Mouse (Mus musculus) right cerebral cortex, postnatal 25 days (tissue): ENCODE measurements at regions not wholly inside any gene's neighbourhood (a gene's known extent, or its start where the extent isn't known, plus 50 kb on each side); places are given as distances from the start of the nearest gene placed in this dataset.
"Not testable (repeated sequence)": the region's sequence is repeated elsewhere in the genome, so short reads cannot be mapped to it uniquely, and the experiment has no call there.

Experiments
- DNase-seq: peaks from one replicate; pipeline ENCODE4 v3.0.0; 2022

DNA sequence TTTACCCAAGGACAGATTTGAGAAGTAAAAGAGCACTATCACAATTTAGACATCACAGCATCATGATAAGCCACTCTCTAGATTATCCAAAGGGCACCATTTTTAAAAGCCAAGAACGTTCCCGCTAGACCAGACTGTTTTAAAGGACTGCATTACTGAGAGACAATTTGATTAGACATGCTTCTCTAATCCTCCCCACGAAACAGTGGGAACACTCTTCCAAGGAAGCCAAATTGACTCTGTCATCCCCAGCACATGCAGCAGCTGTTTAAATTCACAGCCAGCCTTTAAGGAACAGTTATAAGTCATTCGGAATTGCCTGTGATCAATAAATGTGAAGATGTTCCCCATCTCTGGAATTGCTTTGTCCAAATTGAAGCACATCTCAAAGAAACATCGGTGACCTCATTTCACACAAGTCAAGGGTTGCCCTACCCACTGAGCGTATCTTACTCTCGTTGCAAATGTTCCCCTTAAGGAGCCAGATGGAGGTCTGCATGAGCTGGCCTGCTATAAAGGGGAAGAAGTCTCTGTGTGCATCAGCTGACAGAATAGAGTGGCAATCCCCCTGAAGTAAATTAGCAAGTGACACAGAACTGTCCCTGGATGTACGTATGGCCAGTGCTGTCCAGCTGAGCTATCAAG lies 393.2 kb downstream of the Pid1 start:
- no peak for DNase-seq

DNA sequence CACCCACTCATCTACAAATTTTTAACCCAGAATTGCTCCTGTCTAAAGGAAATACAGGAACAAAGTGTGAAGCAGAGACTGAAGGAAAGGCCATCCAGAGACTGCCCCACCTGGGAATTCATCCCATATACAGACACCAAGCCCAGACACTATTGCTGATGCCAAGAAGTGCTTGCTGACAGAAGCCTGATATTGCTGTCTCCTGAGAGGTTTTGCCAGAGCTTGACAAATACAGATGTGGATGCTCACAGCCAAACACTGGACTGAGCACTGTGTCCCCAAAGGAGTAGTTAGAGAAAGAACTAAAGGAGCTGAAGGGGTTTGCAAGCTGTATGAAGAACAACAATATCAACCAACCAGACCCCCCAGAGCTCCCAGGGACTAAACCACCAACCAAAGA lies 399.3 kb downstream of the Pid1 start:
- DNase-seq, result not testable (repeated sequence)

DNA sequence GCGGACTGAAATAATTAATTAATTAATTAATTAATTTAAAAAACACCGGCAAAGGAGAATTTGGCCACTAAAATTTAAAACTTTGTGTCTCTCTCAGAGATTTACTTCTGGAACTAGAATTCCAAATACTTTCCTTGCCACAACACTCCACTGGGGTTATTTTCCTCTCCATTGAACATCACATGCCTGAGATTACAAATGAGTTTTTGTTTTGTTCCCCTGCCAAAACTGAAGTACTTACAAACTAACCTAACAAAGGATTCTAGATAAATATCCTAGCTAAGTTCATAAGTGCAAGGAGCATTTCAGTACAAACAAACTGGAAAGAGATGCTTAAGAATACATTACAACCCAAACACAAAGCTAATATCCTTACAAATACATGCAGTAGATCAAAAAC lies 402.2 kb downstream of the Pid1 start:
- no peak for DNase-seq

DNA sequence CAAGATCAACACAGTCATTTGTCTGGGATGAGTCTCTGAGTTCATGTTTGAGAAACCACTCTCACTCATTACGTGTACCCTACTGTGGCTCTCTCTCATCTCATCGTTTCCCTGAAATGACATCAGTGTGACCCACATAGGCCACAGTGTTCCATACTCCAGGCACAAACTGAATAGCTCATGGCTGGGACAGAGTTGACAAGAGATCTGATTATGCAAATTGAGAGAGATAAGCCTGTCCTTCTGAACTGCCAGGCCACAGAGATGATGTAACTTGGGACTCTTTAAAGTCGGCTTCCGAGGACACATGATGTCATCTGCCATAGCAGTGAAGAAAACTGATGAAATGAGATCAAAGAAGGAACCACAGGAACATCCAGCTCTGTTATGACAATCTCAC lies 404.2 kb downstream of the Pid1 start:
- DNase-seq, result no peak

DNA sequence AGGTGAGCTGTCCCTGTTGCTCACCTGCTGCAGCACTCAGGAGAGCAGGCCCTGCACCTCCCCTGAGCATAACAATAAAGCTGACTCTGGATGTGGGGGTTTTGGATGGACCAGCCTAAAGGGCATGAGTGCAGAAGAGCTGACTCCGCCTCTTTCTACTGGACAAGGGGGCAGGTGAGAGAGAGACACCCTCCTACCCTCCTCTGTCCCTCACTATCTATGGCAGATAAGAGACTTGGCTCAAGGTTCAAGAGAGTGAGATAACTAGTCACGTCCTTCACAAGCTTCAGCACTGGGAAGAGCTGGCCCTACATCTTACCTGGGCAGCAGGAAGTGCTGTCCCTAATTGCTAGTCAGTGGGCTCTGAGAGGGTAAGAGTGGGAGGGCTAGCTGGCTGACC lies 441.1 kb downstream of the Pid1 start:
- DNase-seq, result no peak

DNA sequence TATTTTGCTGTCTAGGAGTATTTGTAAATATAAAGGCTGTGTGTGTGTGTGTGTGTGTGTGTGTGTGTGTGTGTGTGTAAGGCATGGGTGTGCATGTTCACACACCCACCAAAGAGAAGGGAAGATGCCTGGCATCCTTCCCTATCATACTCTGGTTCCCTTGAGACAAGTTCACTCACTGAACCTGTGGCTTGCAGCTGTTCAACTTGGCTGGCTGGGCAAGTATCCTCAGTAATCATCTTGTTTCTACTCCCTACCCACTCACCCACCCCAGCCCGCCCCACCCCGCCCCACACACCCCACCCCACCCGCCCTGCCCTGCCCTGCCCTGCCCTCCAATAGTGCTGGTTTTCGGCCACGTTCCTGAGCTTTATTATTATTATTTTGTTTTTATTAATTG lies 448.5 kb downstream of the Pid1 start:
- DNase-seq, result no peak

DNA sequence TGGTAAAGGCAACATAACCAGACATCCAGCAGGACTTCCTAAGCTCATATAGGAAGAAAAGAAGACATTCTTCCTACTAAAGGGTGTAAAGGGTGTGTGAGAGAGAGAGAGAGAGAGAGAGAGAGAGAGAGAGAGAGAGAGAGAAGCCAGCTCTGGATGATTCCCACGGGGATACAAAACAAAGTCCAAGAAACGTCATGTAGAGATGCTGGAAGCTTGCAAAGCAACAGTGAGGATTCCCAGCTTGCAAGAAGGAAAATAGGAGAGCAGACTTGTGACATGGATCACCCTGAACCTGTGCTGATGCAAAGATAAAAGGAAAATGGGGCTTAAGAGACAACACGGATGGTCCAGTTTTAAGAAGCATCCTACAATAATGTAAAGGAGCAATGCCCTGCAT lies 456.6 kb downstream of the Pid1 start:
- DNase-seq, result no peak

DNA sequence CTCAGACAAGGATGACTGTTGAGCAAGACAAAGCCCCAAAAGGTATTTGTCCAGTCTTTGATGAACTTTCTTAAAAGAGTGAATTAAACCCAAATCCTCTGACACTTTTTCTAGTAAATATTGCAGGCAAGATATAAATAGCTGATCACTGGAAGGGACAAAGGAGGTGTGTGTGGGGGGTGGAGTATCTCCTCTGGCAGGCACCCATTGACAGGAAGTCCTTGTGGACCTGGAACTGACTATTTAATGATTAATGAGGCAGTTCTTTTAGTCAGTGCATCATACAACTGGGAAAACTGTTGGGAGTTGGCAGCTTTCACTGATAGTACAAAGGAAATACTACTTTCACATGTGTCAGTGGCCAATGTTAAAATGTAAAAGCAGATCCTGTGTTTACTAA lies 457.1 kb downstream of the Pid1 start:
- DNase-seq, result no peak

DNA sequence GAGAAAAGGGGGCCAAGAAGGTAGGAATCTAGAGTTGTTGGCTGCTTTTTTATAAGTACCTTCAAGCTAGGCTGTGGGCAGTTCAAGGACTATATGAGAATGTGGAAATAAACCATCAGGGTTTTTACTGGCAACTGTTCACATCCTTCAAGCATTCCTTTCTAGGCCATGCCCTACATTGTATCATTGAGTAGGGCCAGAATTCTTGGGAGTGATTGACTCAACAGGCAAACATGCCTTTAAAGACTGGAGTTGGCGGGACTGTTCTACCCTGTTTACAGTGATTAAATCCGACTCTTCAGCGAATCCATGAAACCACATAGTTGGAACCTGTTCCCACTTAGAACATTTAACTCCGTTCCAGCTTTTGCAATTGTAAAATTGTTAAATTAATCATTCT lies 463.8 kb downstream of the Pid1 start:
- no peak for DNase-seq

DNA sequence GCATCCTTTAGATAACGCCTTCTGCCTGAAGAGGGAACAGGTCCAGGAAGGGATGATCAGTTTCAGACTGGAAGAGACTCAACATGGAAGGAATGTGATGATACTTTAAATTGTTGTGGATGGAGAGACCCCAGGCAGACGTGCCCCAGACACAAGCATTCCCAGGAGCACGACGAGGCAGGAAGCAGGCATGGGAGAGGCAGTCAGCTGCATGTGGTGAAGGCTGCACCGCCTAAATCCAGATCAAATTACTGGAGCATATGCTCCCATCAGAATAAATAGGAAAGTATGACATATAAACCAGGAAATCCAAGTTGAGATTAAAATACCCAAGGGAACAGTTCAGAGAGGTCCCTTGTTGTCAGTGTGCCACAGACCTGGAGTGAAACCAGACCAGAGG lies 467.3 kb downstream of the Pid1 start:
- DNase-seq, result no peak

DNA sequence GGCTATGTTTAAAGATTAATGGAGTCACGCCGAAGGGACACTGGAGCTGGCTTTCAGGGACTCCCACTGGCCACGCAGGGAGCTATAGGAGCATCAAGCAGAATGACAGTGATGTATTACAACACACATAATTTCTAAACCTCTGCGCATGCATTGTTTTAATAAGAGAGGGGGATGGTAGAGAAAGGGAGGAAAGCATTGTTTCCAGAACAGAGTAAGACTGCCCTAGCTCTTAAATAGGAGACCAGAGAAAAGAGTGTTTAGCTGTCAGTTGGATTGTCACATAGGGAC lies 471.1 kb upstream of the Sphkap start:
- no peak for DNase-seq

DNA sequence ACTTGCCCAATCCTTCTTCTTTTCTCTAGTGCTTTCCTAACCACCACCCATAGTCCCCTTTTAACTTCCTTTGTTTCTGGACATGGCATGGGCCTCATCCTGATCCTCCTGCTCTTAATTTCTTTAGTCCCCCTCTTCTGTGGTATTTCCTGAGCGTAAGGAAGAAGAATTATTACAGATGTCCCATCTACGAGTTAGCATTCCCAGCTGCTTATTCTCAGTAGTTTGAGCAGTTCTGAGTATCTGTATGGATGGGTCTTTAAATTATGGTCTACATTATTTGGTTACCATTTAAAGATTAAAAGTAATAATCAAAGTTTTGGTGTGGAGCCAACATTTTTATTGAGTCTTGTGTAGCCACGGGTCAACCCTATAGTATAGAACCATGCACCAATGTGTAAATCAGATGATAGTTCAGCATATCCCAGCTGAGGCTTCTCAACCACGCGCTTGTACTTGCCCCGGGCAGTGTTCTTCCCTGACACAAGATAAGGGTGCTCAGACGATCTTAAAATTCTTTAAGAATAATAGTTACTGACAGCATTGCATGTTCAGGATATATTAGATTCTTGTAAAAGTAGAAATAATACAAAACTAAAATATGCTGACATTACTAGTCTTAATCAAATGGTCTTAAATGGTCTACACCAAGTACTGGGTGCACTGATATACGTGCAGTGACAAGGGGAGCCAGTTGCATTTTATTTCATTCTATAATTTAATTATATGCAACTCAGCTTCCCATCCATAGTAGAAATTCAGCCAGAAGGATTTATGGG lies 470.5 kb upstream of the Sphkap start:
- DNase-seq, result no peak

DNA sequence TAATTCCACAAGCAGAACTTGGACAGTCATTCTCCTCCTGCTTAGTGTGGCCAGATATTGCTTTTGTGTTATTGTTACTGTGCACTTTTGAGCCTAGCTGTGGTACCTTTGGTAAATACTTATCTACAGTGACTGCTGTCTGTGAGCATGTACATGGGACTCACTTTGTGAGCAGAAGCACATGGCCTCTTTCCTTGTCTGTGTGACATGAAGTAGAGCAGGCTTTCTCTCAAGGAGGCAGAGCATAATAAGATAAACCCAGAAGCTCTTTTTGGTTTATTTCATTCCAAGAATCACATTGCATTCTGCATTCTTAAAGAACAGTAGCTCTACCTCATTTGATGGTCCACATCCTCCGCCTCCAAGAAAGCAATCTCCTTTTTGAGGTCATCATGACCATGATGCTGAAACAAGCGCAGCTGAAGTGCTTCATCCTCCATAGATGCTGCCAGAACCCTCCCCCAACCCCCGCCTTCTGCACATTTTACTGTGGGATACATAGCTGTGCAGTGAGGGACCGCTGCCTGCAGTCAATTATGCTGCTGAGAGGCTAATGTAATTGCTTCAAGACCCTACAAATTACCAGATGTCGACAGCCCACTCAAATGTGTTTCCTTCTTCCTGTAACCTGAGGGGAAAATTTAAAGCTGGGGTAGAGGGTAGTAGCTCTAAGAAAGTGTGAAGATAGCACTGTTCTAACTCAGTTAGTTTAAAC lies 463.0 kb upstream of the Sphkap start:
- peak; percentile 5 for DNase-seq

DNA sequence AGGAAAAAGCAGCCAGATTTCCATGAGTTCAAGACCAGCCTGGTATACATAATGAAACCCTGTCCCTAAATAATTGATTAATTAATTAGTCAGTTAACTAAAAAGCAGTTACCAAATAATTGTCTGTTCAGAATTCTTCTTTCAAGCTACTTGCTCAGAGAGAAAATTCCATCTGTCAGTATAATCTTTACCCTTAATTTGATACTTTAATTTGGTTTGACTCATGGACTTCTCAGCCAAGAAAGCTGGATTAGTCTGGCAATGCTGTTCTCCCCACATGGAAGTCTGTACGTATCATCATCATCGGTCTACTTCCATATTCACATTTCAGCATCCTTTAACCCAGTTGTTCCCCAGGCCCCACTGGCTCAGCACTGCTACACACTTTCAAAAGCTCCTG lies 461.0 kb upstream of the Sphkap start:
- no peak for DNase-seq

DNA sequence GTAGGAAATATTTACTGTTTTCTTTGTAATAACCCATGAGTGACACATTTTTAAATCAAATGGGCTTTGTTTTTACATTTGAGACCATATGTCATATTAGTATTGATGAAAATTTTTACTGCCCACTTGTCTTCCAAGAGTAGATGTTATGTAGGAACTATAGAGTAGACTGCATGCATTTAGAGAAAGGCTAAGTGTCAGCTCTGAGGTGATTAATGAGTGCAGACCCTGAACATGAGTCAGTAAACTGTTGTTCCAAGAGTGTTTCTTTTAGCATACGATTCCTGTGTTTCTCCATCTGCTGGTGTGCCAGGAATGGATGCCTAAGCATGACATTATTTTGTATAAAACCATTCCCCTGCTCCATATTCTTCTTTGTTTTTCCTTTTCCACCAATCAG lies 454.5 kb upstream of the Sphkap start:
- DNase-seq, result no peak

DNA sequence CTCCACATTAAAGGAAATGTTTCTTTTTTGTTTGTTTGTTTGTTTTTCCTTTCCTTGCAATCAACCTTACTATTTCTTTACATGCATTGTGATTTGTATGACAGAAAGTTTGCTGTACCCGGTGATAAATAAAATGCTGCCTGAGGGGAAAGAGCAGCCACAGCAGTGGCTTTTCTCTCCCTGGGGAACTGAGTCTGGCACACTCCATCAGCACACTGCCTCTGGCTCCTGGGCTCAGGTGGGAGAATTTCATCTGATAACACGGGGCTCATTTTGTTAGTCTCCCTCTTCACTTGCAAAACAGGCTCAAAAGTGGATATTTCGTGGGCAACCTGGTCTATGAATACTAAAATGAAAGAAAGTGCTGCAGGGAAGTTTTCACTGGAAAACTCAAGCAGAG lies 454.1 kb upstream of the Sphkap start:
- no peak for DNase-seq

DNA sequence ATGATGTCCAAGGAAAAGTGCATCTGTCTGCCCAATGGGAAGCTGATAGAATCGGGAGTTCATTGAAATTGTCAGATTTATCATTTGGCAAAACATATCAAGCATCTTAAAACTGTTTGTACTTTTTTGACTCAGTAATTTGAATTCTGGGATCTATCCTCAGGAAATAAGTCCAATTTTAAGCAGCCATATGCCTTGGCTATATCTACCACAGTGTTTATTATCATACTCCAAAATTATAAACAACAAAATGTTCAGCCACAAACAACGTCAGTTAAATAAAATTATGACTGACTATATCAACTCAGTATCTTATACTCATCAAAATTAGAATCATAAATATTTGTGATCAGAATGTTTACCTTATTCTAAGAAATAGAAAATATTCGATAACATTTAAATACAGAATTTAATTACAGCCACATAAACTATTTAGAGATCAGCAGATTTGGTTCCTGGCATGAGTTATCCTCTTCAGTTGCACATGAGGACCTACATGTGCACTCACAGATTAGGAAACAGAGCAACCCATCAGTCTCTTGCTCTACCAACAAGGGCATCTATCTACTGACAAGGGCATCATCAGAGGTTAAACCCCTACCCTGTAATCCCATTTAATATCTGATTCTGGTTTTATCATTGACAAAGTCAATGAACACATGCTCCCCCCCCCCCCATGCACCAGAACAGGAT lies 451.9 kb upstream of the Sphkap start:
- DNase-seq, result no peak

DNA sequence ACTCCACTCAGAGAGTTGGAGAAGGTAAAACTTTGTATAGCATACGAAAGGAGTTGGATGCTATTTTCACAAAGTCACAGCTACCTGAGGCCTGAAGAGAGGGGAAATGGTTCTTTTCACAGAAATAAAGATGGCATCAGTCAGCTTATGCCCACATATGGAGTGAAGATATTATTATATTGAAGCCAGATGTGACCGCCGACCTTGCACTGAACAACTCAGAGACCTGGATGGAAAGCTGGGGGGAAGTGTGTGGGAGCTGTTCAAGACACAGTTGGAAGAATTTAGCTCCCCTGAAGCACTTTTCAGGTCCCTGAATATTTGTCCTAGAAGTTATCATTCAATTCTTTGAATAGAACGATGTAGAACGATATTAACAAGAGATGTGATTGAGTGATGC lies 446.0 kb upstream of the Sphkap start:
- DNase-seq, result no peak

DNA sequence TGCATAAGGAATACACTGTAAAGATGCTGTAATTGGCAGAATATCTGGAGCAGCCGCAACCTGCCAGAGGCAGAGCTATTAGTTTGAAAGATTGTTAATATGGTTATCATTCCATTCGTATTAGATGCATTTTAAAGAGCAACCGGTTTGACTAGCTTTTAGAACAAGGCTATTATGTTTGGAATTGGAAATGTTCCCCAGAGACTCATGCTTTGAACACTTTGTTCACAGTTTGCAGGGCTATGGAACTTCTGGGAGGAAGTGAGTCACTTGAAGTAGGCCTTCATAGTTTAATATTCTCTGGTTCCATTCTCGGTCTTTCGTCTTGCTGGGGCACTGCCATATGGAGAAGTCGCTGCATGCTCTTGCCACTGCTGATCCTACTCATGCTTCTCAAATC lies 443.1 kb upstream of the Sphkap start:
- no peak for DNase-seq

DNA sequence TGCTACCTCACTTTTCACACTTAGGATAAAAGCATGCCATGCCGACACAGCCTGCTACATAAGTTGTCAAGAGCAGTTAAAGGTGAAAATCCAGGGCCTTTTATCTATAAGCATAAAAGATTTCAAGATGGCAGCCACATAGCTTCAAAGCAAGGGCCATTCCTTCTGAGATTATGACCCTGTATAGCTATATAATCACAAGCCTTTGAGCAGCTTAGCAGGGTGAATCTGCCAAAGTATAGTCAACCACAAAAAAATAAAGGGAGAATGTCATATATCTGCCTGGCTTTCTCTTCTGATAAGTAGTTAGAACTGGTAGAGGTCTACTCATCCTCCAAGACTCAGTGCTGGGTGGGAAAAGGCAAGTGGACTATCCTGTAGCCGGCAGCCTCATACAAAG lies 440.4 kb upstream of the Sphkap start:
- DNase-seq, result no peak

DNA sequence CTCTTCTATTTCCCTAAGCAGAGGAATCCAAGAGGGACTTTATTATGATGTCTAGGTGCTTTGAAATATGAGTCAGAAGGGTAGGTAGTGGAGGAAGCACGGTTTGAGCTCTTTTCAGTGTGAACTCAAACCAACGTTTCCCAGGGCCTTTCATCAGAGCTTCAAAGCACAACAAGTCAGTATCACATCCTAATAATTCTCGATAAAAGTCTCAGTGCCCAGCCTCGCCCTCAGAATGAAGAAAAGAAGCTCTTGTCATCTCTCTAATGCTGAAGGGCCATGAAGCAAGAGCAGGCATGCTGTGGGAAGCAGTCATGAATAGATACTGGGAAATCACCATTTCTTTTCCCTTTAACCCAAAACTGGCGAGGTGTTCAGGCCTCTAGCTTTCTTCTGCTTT lies 440.0 kb upstream of the Sphkap start:
- DNase-seq, result no peak

DNA sequence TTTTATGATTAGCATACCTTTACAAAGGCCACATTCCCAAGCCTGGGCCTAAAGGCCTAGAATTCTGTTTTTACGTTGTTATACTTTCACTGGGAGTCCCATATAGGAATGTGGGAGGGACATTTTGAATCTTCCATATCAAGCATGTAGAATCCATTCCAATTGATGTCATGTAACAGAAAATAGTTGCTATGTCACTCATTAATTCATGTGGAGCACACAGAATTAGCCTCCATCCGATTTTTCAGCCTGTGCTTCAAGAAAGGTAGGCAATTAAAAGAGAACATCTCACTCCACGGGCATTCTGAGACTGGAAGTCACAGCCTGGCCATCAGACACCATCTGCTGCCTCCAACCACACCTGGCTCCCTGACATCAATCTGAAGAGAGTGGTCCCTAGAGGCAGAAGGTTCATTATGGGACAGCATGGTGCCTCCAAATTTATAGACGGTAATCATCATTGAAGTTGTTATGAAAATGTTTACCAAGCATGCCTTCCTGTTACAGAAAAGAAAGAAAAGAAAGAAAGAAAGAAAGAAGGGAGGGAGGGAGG lies 436.9 kb upstream of the Sphkap start:
- no peak for DNase-seq

DNA sequence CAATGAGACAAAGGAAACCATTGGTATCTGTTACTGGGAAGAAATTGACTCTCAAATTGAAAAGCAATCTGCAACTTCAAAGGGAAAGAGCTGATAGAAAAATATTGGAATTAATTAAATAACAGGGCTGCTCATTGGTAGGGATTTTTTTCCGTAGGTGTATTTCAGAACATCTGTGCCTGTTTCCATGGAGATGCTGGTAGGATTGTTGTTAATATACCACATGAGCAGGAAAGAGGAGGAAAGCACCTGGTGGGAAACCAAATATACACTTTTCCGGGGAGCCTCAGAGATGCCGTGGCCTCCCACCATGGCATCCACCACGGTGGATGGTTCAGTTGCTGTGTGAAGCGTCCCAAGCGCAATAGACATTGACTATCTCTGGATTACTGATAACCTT lies 428.0 kb upstream of the Sphkap start:
- no peak for DNase-seq

DNA sequence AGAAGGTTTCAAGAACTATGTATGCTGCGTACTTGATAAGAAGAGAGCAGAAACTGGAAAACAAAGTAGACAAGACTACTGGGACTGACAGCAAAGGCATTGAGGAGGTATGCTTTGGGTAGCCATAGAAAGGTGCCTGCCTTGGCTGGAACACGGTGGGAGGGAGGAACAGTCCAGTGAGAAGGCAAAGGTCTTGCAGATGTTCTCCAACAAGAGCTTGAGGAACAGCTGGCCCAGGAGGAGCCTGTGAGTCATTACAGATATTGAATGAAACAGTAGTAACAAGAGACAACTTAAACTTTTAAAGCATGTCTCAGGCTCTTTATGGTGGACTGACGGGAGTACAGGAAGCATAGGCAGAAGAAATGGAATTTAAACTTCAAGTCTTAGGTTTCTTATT lies 424.9 kb upstream of the Sphkap start:
- DNase-seq, result no peak
